In genomic region chrX:77530997-77531396, GRCm38 (mm10) we compare ENCODE assay signal across 13 mouse cellular contexts.
"Had no signal": no experiment of that assay in that cellular context is flagged by ENCODE, and none has a peak within 500 bp of the region (broad histone marks: within the 10 kb centered on the region; RNA-seq: fewer than 3 reads in every experiment).

No protein-coding gene starts in this region.

- H3K9me3 ChIP-seq: midbrain, embryonic 10.5 days; midbrain, embryonic 12.5 days; neural tube, embryonic 12.5 days; stomach, embryonic 15.5 days had no signal

- H3K27ac ChIP-seq: midbrain, embryonic 10.5 days; midbrain, embryonic 12.5 days; neural tube, embryonic 12.5 days; stomach, embryonic 15.5 days; stomach, postnatal 0 days had no signal

- DNase-seq: lung, adult 18-20 months; lung, embryonic 14.5 days; lung, postnatal 10 days; lung, postnatal 4 days; midbrain, embryonic 14.5 days; right cerebral cortex, postnatal 14 days; thymus, adult 2 months; thymus, postnatal 4 days had no signal

- H3K9ac ChIP-seq: lung, embryonic 14.5 days; midbrain, embryonic 12.5 days; neural tube, embryonic 12.5 days; stomach, embryonic 15.5 days had no signal

- H3K36me3 ChIP-seq: midbrain, embryonic 12.5 days; neural tube, embryonic 12.5 days; stomach, embryonic 15.5 days had no signal

- H3K4me1 ChIP-seq: midbrain, embryonic 10.5 days; midbrain, embryonic 12.5 days; neural tube, embryonic 12.5 days; stomach, embryonic 15.5 days had no signal

- H3K27me3 ChIP-seq: midbrain, embryonic 12.5 days; neural tube, embryonic 12.5 days; stomach, embryonic 15.5 days had no signal

- H3K4me3 ChIP-seq: midbrain, embryonic 10.5 days; midbrain, embryonic 12.5 days; neural tube, embryonic 12.5 days; stomach, embryonic 15.5 days had no signal

- H3K4me2 ChIP-seq: lung, embryonic 14.5 days; midbrain, embryonic 12.5 days; neural tube, embryonic 12.5 days; stomach, embryonic 15.5 days had no signal
